Mouse (Mus musculus): ENCODE data around the gene Tmem132d. TPM values are rescaled to one million over a fixed set of nuclear protein-coding genes. Genes with fewer than 3 reads are reported as not detected.

Gene Tmem132d
- polyA plus RNA-seq, 1 experiment, result 0.12 TPM

DNA sequence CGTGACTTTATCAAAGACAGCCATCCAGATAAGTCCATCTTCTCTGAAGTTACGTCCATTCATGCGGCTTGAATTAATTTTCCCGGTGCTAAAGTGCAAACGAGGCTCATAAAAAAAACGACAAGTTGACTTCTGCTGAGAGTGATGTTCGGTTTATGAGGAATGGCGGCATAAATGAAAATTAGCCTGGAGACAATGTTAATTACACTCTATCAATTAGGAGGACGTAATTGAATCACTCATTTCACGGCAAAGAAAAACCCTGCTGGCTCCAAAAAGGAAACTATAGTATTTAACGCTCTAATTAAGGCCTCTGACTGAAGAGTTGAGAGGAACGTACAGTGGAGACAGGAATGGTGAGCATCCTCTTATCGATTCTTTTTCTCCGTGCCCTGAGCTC, 503.2 kb downstream of the Tmem132d start:
- DNase-seq (ENCODE audit: low read depth), result no peak

DNA sequence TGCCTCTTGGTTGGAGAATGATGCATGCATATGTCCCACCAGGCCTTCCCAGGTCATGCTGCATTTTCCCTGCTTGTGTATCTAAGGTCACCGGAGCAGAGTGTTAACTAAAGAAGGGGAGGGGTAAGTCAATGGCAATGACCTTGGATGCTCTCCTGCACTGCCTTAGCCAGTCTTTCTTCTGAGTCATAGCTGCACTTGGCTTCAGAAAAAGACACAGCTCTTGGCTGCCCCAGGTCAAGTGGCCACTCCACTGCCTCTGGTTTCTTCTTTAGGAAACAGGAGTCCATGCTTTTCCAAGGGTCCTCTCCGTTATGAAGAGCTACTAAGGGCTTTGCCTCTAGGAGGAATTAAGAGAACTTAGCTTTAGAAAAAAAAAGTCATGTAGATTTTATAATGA, 506.2 kb downstream of the Tmem132d start:
- no peak for DNase-seq (ENCODE audit: low read depth)

GRCm38 (mm10) chr5:127924106-127924505, 508.8 kb downstream of the Tmem132d start:
- no peak for DNase-seq (ENCODE audit: low read depth)

DNA sequence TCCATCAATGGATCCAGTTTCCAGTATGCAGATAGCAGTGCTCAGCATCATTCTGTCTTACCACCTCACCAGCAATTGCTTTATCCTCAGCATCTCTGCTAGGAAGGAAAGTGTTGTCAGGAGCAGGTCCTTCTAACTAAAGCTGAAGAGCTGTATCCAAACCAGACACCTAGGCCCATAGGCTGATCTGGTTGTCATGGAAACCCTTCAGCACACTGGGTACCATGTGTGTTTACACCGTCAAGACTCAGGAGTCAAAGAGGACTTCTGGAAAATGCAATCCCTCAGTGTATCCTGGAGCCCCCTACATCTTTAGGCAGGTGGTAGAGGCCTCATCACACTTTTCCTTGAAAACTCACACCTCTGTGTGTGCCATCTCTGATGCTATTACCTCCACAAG, 513.7 kb downstream of the Tmem132d start:
- no peak for DNase-seq (ENCODE audit: low read depth)

DNA sequence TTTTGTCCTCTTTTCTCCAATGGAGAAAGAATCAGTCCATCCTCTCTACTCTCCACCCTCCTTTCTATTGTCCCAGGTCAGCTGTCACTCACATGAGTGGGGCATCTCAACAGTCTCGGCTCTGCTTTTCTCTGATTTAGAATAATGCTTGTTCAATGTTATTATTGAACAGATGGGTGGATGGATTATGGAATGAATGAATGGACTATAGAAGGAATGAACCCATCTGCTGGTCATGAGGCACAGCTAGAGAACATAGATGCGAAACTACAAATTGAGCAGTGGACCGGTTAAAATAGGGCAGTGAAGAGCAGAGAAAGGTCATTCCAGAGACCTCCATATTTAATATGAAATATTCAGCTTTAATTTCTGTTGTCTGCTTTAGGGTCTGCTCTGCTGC, 514.5 kb downstream of the Tmem132d start:
- no peak for DNase-seq (ENCODE audit: low read depth)

DNA sequence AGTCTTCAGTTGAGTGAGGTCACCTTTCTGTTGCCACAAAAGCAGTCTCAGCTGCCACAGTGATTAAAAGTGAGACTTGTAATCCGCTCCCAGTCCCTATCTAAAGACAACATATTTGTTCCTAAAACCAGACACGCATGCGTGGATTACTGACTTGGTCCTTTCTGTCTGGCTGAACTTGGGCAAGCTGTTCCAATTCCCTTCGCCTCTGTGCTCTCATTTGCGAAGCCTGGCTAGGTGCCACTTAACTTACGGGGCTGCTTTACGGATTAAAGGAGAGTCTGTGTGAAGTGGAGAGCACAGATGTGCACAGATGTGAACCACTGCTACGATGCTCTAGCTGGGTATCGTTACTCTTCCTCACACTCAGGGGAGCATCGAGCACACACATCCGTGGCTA, 518.7 kb downstream of the Tmem132d start:
- no peak for DNase-seq (ENCODE audit: low read depth)

- no peak for DNase-seq (ENCODE audit: low read depth)
Observed at GRCm38 (mm10) chr5:127911603-127912002, 521.3 kb downstream of the Tmem132d start.

- no peak for DNase-seq (ENCODE audit: low read depth)
Observed at GRCm38 (mm10) chr5:127910356-127910755, 522.5 kb downstream of the Tmem132d start.

GRCm38 (mm10) chr5:127895176-127895575, 537.7 kb downstream of the Tmem132d start:
- no peak for DNase-seq (ENCODE audit: low read depth)

DNA sequence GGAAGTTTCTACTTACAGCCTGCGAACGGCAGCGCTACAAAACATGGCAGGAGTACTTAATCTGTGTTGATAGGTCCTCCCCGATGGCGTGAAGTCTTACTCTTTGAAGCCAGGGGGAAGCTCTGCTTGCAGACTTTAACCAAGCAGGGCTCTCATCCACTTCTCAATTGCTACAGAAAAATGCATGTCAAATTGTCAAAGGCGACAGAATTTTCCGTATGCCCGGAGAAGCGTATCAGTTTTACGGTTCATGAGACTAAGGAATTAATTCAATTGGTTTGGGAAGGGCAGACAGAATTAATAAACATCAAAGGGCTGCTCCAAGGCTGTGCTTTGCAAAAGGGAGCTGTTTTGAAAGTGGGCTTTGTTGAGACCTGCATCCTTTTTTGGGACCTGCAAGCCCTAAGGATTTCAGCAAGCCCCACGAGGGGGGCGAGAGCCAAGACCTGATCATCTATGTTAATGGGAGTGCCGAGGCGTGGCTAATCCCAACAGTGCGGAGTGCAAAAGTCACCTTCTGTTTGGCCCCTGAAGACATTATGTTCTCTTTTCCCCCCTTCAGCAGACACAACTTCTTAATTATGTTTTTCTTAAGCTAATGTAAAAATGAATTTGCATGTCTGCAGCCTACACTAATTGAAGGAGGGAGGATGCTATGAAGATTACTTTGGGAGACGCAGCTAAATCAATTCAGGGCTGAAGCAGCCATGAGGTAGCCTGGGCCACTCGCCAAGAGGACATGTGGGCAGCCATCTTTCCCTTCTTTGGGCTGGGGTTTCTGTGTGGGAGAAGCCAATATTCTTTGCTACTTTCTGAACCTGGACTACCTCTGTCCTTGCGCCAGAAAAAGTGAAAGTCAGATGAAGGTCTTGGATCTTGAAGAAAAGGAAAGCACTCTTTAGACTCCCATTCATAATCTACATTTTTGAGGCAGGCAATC, 547.0 kb downstream of the Tmem132d start:
- DNase-seq (ENCODE audit: low read depth), result no peak

GRCm38 (mm10) chr5:127883021-127883420, 549.9 kb downstream of the Tmem132d start:
- DNase-seq (ENCODE audit: low read depth), result no peak

DNA sequence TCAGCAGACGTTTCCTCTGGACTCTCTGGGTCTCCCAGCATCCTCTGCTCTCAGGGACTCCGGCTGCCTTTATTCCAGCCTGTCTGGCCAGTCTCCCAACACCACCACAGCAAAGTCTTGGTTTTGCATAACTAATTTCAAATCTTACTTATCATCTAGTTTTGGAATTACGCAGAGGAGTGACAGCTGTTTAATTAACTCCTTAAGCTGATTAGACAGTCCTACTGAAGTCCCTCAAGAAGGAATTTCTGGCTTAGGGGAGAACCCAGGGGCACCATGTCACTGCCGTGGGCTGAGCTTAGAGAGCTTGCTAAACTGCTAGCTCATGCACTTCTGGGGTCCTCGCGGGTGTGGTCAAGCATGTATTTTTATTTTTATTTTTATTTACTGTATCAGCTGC, 558.4 kb downstream of the Tmem132d start:
- no peak for DNase-seq (ENCODE audit: low read depth)

- no peak for DNase-seq (ENCODE audit: low read depth)
Observed at GRCm38 (mm10) chr5:127865157-127865556, 567.7 kb downstream of the Tmem132d start.

GRCm38 (mm10) chr5:127859719-127860118, 573.2 kb downstream of the Tmem132d start:
- no peak for DNase-seq (ENCODE audit: low read depth)

- no peak for DNase-seq (ENCODE audit: low read depth)
Observed at GRCm38 (mm10) chr5:127852305-127852704, 580.6 kb downstream of the Tmem132d start.

GRCm38 (mm10) chr5:127831791-127832190, 601.1 kb downstream of the Tmem132d start:
- no peak for DNase-seq (ENCODE audit: low read depth)

DNA sequence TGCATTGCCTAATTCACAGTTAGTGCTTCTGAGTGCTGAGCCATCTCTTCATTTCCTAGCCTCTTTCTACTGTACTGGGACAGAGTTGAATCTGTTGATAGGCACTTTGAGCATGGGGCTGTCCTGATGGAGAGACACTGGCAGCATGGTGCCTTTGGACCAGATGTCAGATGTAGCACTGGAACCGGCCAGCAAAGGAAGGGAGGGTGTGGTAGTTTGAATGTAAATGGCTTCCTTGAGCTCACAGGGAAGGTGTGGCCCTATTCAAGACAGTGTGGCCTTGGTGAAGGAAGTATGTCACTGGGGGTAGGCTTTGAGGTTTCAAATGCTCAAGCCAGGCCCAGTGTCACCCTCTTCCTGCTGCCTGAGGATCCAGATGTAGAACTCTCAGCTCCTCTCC, 602.0 kb downstream of the Tmem132d start:
- no peak for DNase-seq (ENCODE audit: low read depth)

GRCm38 (mm10) chr5:127828756-127829155, 604.1 kb downstream of the Tmem132d start:
- no peak for DNase-seq (ENCODE audit: low read depth)

DNA sequence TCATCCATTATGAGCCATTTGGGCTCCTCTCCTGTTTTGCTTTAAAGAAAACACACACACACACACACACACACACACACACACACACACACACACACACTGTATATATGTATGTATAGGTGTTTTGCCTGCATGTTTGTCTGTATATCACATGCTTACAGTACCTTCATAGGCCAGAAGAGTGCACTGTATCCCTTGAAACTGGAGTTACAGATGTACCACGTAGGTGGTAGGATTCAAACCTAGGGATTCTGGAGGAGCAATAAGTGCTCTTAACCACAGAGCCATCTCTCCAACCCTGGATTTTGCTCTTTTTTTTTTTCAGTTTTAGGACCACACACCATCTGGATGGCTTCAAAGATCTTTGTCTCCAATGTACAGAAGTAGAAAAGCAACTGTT, 610.9 kb downstream of the Tmem132d start:
- no peak for DNase-seq (ENCODE audit: low read depth)

GRCm38 (mm10) chr5:127815292-127815691, 617.6 kb downstream of the Tmem132d start:
- no peak for DNase-seq (ENCODE audit: low read depth)

- DNase-seq (ENCODE audit: low read depth), result no peak
Observed at GRCm38 (mm10) chr5:127807419-127807818, 625.5 kb downstream of the Tmem132d start.

DNA sequence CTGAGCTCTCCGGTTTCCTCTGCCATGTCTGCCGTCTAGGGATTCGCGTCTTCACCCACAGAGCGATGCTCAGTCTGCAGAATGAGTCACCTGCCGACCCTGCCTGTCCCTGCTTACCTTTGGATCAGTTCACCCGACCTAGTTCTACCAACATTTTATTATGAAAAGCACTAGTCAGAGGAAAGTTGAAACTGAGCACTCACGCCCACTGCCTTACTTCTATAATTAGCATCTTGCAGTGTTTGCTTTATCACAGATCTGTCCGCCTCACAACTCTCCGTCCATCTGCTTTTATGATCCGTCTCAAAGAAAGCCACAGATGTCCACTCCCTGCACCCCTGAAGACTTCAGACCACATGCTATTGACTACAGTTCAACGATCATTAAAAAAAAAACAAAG, 626.0 kb downstream of the Tmem132d start:
- DNase-seq (ENCODE audit: low read depth), result no peak

DNA sequence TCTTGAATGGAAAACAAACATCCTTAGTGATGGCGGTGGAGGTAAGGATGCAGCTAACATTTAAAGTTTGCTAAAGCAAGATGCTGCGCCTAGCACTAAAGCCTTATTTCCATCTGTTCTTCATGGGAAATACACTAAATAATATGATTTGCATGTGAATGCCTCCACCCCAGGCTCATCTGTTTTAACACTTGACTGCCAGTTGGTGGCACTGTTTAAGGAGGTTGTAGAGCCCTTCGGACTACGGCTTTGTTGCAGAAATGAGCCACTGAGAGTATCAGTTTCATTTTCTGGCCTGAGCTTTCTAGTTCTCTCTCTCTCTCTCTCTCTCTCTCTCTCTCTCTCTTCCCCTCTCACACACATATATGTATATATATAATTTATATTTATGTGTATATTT, 632.0 kb downstream of the Tmem132d start:
- DNase-seq (ENCODE audit: low read depth), result no peak

DNA sequence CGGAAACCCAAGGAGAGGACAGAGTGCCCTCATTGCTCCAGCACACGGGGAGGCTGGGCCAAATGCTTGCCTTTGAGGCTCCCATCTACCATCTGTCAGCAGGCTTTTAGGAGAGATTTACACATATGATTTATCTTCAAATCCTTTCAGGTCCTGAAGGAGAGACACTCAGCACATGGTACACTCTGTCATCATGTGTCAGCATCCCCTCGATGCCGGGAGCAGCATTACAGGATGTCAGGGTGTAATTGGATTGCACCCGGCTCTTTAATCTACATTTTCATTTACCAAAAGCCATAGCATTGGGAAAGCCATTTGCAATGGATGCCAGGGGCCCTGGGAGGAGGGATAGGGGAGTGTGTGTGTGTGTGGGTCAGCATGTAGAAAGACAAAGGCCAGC, 651.7 kb downstream of the Tmem132d start:
- no peak for DNase-seq (ENCODE audit: low read depth)
